22 mouse cellular contexts compared by ENCODE assay signal in the genomic region with DNA sequence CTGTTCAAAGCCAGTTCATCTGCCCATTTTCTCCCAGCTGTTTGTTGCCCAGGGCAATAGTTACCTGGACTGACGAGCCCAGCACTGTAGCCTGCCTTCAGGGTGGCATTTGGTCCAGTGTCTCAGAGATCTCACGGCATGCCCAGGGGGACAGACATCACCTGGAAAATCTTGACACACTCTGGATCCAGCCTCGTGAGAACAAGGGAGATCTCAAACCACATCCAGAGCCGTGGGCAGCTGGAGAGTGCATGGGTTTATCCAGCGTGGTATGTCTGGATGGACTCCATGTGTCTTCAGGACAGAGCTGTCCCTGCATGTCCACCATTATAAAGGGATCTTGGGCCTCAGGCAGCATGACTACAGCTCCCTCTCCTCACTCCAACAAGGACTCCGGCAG.
"Had no signal": no experiment of that assay in that cellular context is flagged by ENCODE, and none has a peak within 500 bp of the region (broad histone marks: within the 10 kb centered on the region; RNA-seq: fewer than 3 reads in every experiment).

No protein-coding gene starts in this region.

- H3K4me1 ChIP-seq: heart, embryonic 12.5 days; hindbrain, embryonic 15.5 days; kidney, embryonic 15.5 days; limb, embryonic 13.5 days; limb, embryonic 15.5 days had no signal

- H3K27ac ChIP-seq: heart, adult 2 months; hindbrain, embryonic 13.5 days; hindbrain, embryonic 15.5 days; hindbrain, postnatal 0 days; kidney, embryonic 15.5 days; kidney, postnatal 0 days; limb, embryonic 13.5 days; limb, embryonic 15.5 days had no signal

- H3K27me3 ChIP-seq: heart, embryonic 12.5 days; hindbrain, embryonic 13.5 days; hindbrain, embryonic 15.5 days; kidney, embryonic 15.5 days; limb, embryonic 13.5 days; limb, embryonic 15.5 days had no signal

- H3K9ac ChIP-seq: heart, embryonic 12.5 days; hindbrain, embryonic 13.5 days; hindbrain, embryonic 15.5 days; kidney, embryonic 15.5 days; limb, embryonic 13.5 days; limb, embryonic 15.5 days had no signal

- DNase-seq: gastrocnemius, postnatal 14 days; gastrocnemius, postnatal 36 days; heart, adult 11 months; heart, adult 2 months; heart, postnatal 10 days; kidney, adult 11 months; kidney, adult 2 months; kidney, adult 9 months; kidney, postnatal 14 days; kidney, postnatal 36 days; layer of hippocampus, adult 9-11 months; layer of hippocampus, postnatal 36 days; left cerebral cortex, postnatal 4 days had no signal

- H3K36me3 ChIP-seq: heart, embryonic 12.5 days; hindbrain, embryonic 13.5 days; hindbrain, embryonic 15.5 days; kidney, embryonic 15.5 days; limb, embryonic 13.5 days; limb, embryonic 15.5 days had no signal

- H3K9me3 ChIP-seq: heart, embryonic 12.5 days; hindbrain, embryonic 13.5 days; hindbrain, embryonic 15.5 days; kidney, embryonic 15.5 days; limb, embryonic 13.5 days; limb, embryonic 15.5 days had no signal

- H3K4me2 ChIP-seq: heart, embryonic 12.5 days; hindbrain, embryonic 13.5 days; hindbrain, embryonic 15.5 days; kidney, embryonic 15.5 days; limb, embryonic 13.5 days; limb, embryonic 15.5 days had no signal

- ATAC-seq: hindbrain, postnatal 0 days; intestine, embryonic 16.5 days had no signal

- H3K4me3 ChIP-seq: heart, adult 2 months; heart, embryonic 12.5 days; hindbrain, embryonic 13.5 days; hindbrain, embryonic 15.5 days; kidney, embryonic 15.5 days; limb, embryonic 13.5 days; limb, embryonic 15.5 days had no signal
